Mouse (Mus musculus) left cerebral cortex, postnatal 25 days (tissue): Measurements from ENCODE around the gene Apbb1ip. TPM values are rescaled to one million over a fixed set of nuclear protein-coding genes. Genes with fewer than 3 reads are reported as not detected.
"Not testable (repeated sequence)": the region's sequence is repeated elsewhere in the genome, so short reads cannot be mapped to it uniquely, and the experiment has no call there.

ENCODE experiments used
- DNase-seq, 2 experiments: peaks; one replicate each; pipeline ENCODE4 v3.0.0; 2022; ENCODE audit warnings: low spot score in 2 of 2, mixed read lengths in 1 of 2
- intact Hi-C: fragments of 180-260 bp; cut with DNase I; formaldehyde crosslinking; loops from one replicate; pipeline ENCODE4 v1.15.1; 2025
- total RNA-seq, 2 experiments: library from RNA; stranded (reverse); gene quantifications; 2 replicates each; pipeline ENCODE4 v1.2.3; 2021

The Apbb1ip gene
- total RNA-seq, 2 experiments from 2014 or later, result 5.3 to 6.0 TPM

- intact Hi-C loops, result no loop called here
- no peak for DNase-seq
Measured at GRCm38 (mm10) chr2:22811466-22811865, 37.6 kb downstream of the Apbb1ip start.

- intact Hi-C loops, result no loop called here
- DNase-seq, result no peak
Measured at GRCm38 (mm10) chr2:22813921-22814320, 40.0 kb downstream of the Apbb1ip start.

- no peak for DNase-seq
- intact Hi-C loops, result no loop called here
Measured at GRCm38 (mm10) chr2:22815674-22816073, 41.8 kb downstream of the Apbb1ip start.

GRCm38 (mm10) chr2:22816231-22816630 lies 42.3 kb downstream of the Apbb1ip start:
- intact Hi-C loops, result no loop called here
- no peak for DNase-seq

- intact Hi-C loops, result no loop called here
- peak in 1 of 2 experiments; percentile 6 for DNase-seq
Measured at GRCm38 (mm10) chr2:22822293-22822692, 48.4 kb downstream of the Apbb1ip start.

GRCm38 (mm10) chr2:22845514-22845913 lies 71.6 kb downstream of the Apbb1ip start:
- no peak for DNase-seq
- intact Hi-C loops, result no loop called here

- no peak for DNase-seq
- intact Hi-C loops, result no loop called here
Measured at GRCm38 (mm10) chr2:22851900-22852299, 78.0 kb downstream of the Apbb1ip start.

- intact Hi-C loops, result no loop called here
- peak; percentile 7 to 15 for DNase-seq
Measured at GRCm38 (mm10) chr2:22857501-22857900, 83.6 kb downstream of the Apbb1ip start.

- no peak for DNase-seq
- intact Hi-C loops, result loop anchor here (5.0 kb wide), 2 partner anchors 120 to 920 kb away; no protein-coding TSS in a partner anchor
Measured at GRCm38 (mm10) chr2:22862194-22862593, 88.3 kb downstream of the Apbb1ip start.

GRCm38 (mm10) chr2:22864394-22865037 lies 90.6 kb downstream of the Apbb1ip start:
- intact Hi-C loops, result loop anchor here (1.0 to 5.0 kb wide), 4 partner anchors 106 to 922 kb away; no protein-coding TSS in a partner anchor

GRCm38 (mm10) chr2:22865818-22866217 lies 91.9 kb downstream of the Apbb1ip start:
- DNase-seq, result no peak
- intact Hi-C loops, result loop anchor here (1.0 kb wide), 1 partner anchor 108 kb away; no protein-coding TSS in a partner anchor

More at GRCm38 (mm10) chr2:22864394-22865037, 90.6 kb downstream of the Apbb1ip start:
- peak; percentile 68 to 80 for DNase-seq

- intact Hi-C loops, result no loop called here
- DNase-seq, result no peak
Measured at GRCm38 (mm10) chr2:22866894-22867424, 93.1 kb downstream of the Apbb1ip start.

- intact Hi-C loops, result no loop called here
- DNase-seq, result no peak
Measured at GRCm38 (mm10) chr2:22873159-22873558, 99.3 kb downstream of the Apbb1ip start.

GRCm38 (mm10) chr2:22874628-22875027 lies 100.7 kb downstream of the Apbb1ip start:
- no peak for DNase-seq
- intact Hi-C loops, result no loop called here

GRCm38 (mm10) chr2:22876614-22877013 lies 102.7 kb downstream of the Apbb1ip start:
- no peak for DNase-seq
- intact Hi-C loops, result no loop called here

GRCm38 (mm10) chr2:22878781-22879180 lies 104.9 kb downstream of the Apbb1ip start:
- DNase-seq, result no peak
- intact Hi-C loops, result no loop called here

- intact Hi-C loops, DNase-seq: not testable (repeated sequence)
Measured at GRCm38 (mm10) chr2:22880726-22881125, 106.8 kb downstream of the Apbb1ip start.

- intact Hi-C loops, result loop anchor here (2.0 to 5.0 kb wide), 3 partner anchors 142 to 262 kb away; partner anchors contain the start of genes Acbd5, Mastl and Yme1l1
- DNase-seq, result no peak
Measured at GRCm38 (mm10) chr2:22894932-22895281, 121.0 kb downstream of the Apbb1ip start.

- peak; percentile 90 to 94 for DNase-seq
- intact Hi-C loops, result loop anchor here (2.0 to 5.0 kb wide), 3 partner anchors 142 to 261 kb away; partner anchors contain the start of genes Acbd5, Mastl and Yme1l1
Measured at GRCm38 (mm10) chr2:22895282-22896273, 121.7 kb downstream of the Apbb1ip start, which contains the start of gene Pdss1. Gene Pdss1, plus strand, starts transcription at chr2:22895522.

- intact Hi-C loops, result no loop called here
- no peak for DNase-seq
Measured at GRCm38 (mm10) chr2:22903947-22904346, 130.1 kb downstream of the Apbb1ip start.
